Mouse (Mus musculus) megakaryocyte progenitor cell, adult 5-6 weeks (primary cell): ENCODE data around the gene Chpt1. TPM values are rescaled to one million over a fixed set of nuclear protein-coding genes. Genes with fewer than 3 reads are reported as not detected.

Source experiments
- ATAC-seq: replicated peaks from 2 replicates; pipeline ENCODE4 v1.8.0; 2016; ENCODE audit warnings: mild to moderate bottlenecking, moderate TSS enrichment, inconsistent platforms; ENCODE audit not compliant: poor library complexity
- total RNA-seq, 2 experiments: library from RNA; stranded (forward) in 1 of 2; stranded (reverse) in 1 of 2; fragments of 157-497, 149-512 nt in 1 of 2; fragments of 200-1000 nt in 1 of 2; gene quantifications; 2 replicates each; pipeline versions ENCODE4 v1.2.3 to v1.2.4; 2015 to 2017

Gene Chpt1
- total RNA-seq, 2 experiments from 2014 or later: 22.4 to 32.4 TPM

DNA sequence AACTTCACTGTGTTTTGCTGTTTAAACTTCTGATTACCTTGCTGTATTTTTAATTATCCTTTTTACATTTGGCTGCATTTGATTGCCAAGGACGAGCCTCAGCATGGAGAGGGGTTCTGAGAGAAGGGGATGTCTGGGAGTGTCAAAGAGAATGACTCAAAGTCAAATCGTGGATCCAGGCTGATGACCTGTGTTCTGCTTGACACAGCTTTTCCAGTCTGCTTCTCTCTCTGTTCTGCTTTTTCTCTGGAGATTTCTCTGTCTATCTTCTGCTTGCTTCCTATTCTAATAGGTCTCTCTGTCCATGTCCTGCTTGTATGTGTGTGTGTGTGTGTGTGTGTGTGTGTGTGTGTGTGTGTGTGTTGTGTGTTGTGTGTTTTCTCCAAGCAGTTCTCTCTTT is 94.1 kb downstream of the Chpt1 start:
- ATAC-seq: 0 out of 2 replicates have a peak, but pooled peaks have one; percentile 12

DNA sequence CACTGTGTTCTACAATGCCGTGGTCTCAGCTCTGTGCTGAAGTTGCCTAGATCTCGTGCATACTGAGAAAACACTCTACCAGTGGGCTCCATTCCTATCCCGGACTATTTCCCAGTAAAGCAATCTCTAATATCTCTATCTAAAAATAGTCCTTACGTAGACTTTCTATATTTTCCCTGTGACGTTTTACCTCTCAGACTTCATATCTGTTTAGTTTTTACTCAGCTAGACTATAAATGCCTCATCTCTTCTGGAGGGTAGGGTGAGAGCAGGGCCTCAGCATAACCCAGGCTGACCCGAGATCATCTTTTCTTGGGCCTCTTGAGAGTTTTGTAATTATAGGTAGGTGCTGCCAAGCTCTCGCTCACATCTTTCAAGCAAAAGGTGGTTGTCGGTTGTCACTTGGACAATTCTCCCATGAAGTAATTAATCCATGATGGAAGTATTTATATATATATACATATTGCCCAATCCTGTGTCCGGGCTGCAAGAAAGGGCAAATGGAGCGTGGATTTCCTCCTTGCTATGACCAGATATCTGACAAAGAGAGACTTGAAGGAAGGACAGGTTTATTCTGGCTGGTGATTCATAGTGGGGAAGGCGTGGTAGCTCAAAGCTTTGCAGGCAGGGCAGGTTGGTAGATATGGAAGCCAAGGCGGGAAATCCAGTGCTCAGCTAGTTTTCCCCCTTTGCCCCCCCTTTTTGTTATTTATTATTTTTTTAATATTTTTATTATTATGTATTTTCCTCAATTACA is 95.8 kb downstream of the Chpt1 start:
- ATAC-seq: no peak

DNA sequence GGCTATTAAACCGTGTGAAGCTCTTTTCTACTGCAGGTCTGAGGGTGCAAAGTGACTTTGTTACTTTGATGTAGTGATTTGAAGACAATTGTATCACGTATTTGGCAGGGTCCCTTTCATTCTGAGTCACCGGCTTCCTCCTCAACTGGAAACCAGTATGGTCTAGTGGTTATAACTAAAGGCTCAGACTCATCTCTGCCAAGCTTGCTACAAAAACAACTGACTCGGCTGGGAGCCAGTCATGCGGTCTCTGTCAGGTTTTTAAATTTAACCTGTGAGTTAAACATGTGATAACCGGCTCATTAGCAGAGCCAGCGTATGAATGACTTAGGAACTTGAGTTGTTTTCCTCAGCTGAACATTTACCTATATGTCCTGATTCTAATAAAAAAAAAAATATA is 98.1 kb downstream of the Chpt1 start:
- ATAC-seq: no peak

DNA sequence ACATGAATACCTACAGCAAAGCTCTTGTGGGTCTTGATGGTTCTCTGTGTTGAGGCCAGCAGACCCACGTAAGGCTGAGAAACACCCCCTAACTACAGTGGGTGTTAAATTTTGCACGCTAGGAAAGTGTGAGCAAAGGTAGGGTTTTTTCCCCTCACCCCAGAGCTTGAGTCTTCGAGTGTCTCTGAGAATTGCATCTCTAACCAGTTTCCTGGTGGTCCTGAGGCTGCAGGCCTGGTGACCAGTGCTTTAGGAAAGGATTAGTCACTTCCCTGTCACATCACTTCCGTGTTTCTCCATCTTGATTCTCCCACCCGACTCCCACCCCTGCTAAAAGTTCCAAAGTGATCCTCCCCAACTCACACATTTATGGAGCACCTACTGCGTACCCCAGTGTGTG is 99.7 kb downstream of the Chpt1 start:
- ATAC-seq: 0 out of 2 replicates have a peak, but pooled peaks have one; percentile 15

DNA sequence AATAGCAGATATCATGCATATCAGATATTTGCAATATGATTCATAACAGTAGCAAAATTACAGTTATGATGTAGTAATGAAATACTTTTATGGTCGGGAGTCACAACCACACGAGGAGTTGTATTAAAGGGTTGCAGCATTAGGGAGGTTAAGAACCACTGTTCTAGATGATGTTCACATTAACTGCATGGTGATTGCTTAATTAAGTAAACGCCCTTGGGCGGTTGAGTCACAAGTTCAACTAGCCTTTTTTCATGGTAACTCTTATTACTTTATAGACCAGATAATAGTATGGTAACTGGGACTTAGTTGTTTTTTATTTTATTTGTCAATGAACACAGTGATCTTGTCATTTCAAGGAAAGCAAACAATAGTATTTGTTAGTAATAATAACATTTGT is 100.9 kb downstream of the Chpt1 start:
- no peak for ATAC-seq

Other genes with a start within 250 kb of the Chpt1 start
- gene Dram1, start 125.0 kb downstream of the Chpt1 start, total RNA-seq (2015): 38.5 and 45.3 TPM in 2 replicates
- 26.8 and 33.4 TPM in 2 replicates for gene Dram1, start 125.0 kb downstream of the Chpt1 start, total RNA-seq (2017)
- gene Gnptab, start 124.9 kb downstream of the Chpt1 start, total RNA-seq (2015): 117 and 142 TPM in 2 replicates
- gene Gnptab, start 124.9 kb downstream of the Chpt1 start, total RNA-seq (2017): 48.7 and 58.3 TPM in 2 replicates
- not detected in 2 replicates for gene Sycp3, start 44.5 kb downstream of the Chpt1 start, total RNA-seq (2015)
- not detected in 2 replicates for gene Sycp3, start 44.5 kb downstream of the Chpt1 start, total RNA-seq (2017)
- gene Mybpc1, start 101.1 kb upstream of the Chpt1 start, total RNA-seq (2015): not detected in 2 replicates
- gene Mybpc1, start 101.1 kb upstream of the Chpt1 start, total RNA-seq (2017): not detected in 2 replicates
- 0.39 and 0.42 TPM in 2 replicates for gene Spic, start 180.9 kb upstream of the Chpt1 start, total RNA-seq (2015)
- 0.07 and 0.62 TPM in 2 replicates for gene Spic, start 180.9 kb upstream of the Chpt1 start, total RNA-seq (2017)
- gene Arl1, start 226.8 kb upstream of the Chpt1 start, total RNA-seq (2015): 101 and 115 TPM in 2 replicates
- 104 and 116 TPM in 2 replicates for gene Arl1, start 226.8 kb upstream of the Chpt1 start, total RNA-seq (2017)